Mouse (Mus musculus) Patski (cell line): ENCODE results near the gene Dpf3. TPM values are rescaled to one million over a fixed set of nuclear protein-coding genes. Genes with fewer than 3 reads are reported as not detected.

Experiments used
- ATAC-seq: fragments of 100-300 bp; one replicate; pipeline ENCODE4 v1.8.0; 2021
- CTCF ChIA-PET: fragments of 350-600 bp; sonication (Branson Sonifier 250); formaldehyde crosslinking; loops from one replicate; lab custom pipeline; 2022; ENCODE audit warnings: inconsistent platforms; lab: Charles Lee
- POLR2A ChIA-PET: fragments of 350-600 bp; sonication (Branson Sonifier 250); formaldehyde crosslinking; loops from one replicate; lab custom pipeline; 2022; ENCODE audit warnings: antibody characterized with exemption, inconsistent platforms; lab: Charles Lee
- DNase-seq: peaks from one replicate; pipeline ENCODE4 v3.0.0-alpha.2; 2011; ENCODE audit warnings: low read depth, low spot score
- H3K27me3 ChIP-seq: fragments of 371-371 bp; one replicate; pipeline ENCODE4 v1.5.1; 2021
- CTCF ChIP-seq: fragments of 100-300 bp; IDR thresholded peaks from one replicate; pipeline ENCODE4 v1.5.1; 2021
- in situ Hi-C: fragments of 300-500 bp; cut with MboI; formaldehyde crosslinking; loops from 3 replicates; pipeline ENCODE4 v1.11.1; 2018; ENCODE audit warnings: low pct_unique_long_range_greater_than_20kb, mixed read lengths
- polyA plus RNA-seq: library from polyadenylated mRNA; unstranded; gene quantifications from one replicate; pipeline ENCODE4 v1.2.3, GENCODE M21; 2021

Dpf3 gene
- polyA plus RNA-seq, 1 experiment from 2014 or later = 0.15 TPM

DNA sequence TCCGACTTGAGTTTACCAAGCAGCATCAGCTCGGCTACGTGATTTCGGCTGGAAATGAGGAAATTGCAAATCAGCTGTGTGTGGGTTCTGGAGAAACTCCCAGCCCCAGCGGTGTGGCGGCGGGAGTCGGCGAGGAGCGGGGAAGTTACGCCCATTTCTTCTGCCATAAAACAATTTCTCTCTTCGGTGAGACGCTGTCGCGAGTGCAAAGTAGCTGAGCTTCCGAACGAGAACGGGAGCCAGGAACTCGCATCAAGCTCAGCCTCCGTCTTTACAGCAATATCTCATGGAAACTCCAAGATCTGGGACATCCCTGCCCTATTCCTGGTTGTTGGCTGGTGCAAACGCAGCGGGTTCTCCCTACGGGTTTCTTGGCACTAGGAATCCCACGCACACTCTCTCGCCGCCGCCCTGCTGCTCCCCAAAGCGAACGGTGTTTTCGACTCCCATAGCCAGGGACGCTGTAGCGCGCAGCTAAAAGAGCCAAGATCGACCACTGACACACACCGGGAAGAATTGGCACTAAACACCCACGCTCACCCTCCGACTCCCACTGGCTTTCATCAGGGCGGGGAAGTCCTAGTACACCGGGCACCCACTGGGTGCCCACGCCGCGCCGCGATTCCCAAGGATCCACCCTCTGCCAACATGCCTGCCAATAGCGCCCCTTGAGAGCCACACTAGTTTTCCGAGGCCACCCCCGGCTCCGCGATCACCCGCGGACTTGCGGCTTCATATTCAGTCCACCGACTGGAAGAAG is 1.4 kb downstream of the Dpf3 start:
- TF ChIP-seq CTCF = no peak
- ChIA-PET CTCF (no interaction called here), POLR2A (no interaction called here)
- no peak for DNase-seq
- ATAC-seq = no peak
- H3K27me3 ChIP-seq = peaks cover 35% of the 10 kb centered on the region
- in situ Hi-C loops = no loop called here

DNA sequence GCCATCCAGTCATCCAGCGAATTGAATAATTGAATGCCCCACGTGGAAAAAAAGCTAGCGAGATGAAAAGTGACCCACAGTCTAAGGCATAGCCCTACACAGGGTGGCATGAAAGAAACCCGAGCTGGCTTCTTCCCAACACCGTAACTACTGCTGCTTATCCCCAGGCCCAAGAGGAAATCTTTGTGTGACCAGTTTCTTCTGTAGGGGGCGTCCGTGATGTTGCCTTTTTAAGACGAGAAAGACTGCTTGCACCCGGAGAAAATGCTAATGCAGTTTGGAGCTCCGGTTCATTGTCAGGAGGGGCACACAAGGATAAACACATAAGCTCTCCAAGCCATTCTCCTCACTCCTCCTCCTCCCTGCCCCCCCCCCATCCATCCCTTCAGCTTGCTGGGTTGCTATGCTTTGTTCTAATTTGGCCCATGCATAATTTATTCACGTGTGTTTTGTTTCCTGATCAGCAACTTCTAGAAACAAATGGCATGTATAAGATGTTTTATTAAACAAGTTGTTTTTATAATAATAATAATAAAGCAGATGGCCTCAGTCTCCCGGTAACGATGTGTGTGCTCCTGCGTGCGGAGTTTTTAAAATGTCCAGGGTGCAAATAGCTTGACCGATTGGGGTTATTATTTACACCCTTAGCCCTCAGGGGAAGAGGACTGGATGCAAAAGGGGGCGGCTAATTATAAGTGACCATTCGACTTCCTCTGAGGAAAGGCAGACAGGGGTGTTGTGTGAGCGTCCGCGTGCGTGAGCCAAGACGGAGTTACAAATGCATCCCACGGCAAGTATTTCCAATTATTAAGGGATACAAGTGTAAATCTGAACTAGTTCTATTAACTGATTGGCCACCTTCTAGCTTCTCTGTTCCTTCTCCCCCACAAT is 2.4 kb downstream of the Dpf3 start:
- no peak for DNase-seq
- TF ChIP-seq CTCF = no peak
- ATAC-seq = no peak
- ChIA-PET CTCF (no interaction called here), POLR2A (no interaction called here)
- in situ Hi-C loops = no loop called here
- peaks cover 32% of the 10 kb centered on the region for H3K27me3 ChIP-seq

DNA sequence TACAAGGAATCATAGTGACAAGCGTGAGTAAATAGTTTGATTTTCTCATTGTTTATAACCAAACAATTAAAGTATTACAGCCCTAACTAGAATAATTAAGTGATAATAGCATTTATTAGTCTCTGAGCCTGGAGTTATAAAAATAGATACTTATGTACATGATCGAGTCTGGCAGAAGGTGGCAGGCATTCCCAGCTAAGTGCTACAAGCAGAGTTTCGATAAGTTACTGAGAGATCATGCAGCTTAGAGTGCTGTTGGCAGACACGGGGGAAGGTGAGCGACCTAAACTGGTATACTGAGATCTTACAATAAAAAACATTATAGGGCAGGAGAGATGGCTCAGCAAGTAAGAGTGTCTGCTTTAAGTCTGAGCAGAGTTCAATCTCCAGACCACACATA is 3.9 kb downstream of the Dpf3 start:
- ChIA-PET POLR2A (no interaction called here), CTCF (no interaction called here)
- TF ChIP-seq CTCF = no peak
- peaks cover 26% of the 10 kb centered on the region for H3K27me3 ChIP-seq
- ATAC-seq (no peak), DNase-seq (no peak)
- in situ Hi-C loops = no loop called here

DNA sequence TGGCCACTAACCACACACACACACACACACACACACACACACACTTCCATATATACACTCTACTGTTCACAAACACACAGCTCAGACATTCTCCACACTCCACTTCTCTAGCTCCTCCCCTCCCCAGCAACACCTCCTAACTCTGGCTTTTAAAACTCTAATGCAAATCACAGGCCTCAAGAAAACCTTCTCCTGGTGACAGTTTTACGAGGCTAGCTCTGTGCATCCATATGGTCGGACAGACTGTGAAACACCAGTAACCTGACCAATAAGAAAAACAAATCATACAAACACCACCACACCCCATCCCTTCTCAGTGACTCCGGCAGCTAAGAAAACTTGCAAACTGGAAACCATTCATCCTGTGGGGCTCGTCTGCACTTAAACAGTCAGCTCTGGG is 6.1 kb downstream of the Dpf3 start:
- ChIA-PET CTCF (no interaction called here), POLR2A (no interaction called here)
- TF ChIP-seq CTCF = no peak
- in situ Hi-C loops = no loop called here
- ATAC-seq (no peak), DNase-seq (no peak)
- H3K27me3 ChIP-seq = peaks cover 26% of the 10 kb centered on the region

DNA sequence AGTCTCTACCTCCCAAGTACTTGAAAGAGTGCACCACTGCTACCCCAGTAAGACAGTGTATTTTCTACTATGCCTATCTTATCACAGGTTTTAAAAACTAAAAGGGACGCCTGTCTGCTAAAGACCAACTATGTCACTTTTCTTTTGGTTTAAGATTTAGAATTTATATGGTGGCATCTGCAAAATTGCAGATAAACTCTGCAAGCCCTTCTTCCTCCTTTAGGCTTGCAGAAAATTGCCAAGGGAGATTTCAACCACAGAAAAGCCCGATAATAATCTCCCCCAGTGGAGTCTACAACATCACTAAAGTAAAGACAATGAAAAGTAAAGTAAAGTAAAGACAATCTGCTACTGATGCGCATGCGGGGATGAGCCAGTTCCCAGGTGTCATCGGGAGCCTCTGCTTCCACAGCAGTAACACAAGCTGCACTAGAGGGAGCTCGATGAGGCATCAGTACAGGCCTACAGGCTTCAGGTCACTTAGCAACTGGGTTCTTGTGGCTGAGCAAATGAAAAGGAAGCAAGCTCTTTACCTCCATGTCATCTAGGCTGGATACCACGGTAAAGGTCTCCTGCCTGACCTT is 7.6 kb downstream of the Dpf3 start:
- POLR2A ChIA-PET = interaction anchor here (0.6 kb wide), 1 partner anchor 358 kb away, joined by 3 read pairs; no protein-coding TSS in a partner anchor

DNA sequence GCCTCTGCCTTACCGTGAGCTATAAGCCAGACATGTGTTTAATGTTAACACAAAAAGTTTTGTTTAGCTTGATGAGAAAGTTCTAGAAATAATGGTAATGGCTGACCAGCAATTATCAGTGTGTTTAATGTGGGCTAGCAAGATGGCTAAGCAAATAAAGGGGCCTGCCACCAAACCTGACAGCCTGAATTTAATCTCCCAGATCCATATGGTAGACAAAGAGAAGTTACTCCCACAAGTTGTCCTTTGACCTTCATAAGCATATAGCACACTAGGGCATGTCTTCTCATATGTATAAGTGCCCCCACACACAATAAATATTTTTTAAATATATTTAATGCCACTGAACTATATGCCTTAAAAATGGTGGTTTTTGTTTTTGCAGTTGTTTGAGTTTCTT is 8.4 kb downstream of the Dpf3 start:
- in situ Hi-C loops = no loop called here
- peaks cover 20% of the 10 kb centered on the region for H3K27me3 ChIP-seq
- no peak for TF ChIP-seq CTCF
- ATAC-seq = no peak
- ChIA-PET CTCF (interaction anchor here (1.7 kb wide), 1 partner anchor 12 kb away, joined by 4 read pairs; no protein-coding TSS in a partner anchor), POLR2A (no interaction called here)
- DNase-seq = no peak

More for the DNA sequence above, 7.6 kb downstream of the Dpf3 start:
- in situ Hi-C loops = no loop called here
- H3K27me3 ChIP-seq = peaks cover 24% of the 10 kb centered on the region
- CTCF ChIA-PET = no interaction called here
- DNase-seq (no peak), ATAC-seq (no peak)
- TF ChIP-seq CTCF = no peak

DNA sequence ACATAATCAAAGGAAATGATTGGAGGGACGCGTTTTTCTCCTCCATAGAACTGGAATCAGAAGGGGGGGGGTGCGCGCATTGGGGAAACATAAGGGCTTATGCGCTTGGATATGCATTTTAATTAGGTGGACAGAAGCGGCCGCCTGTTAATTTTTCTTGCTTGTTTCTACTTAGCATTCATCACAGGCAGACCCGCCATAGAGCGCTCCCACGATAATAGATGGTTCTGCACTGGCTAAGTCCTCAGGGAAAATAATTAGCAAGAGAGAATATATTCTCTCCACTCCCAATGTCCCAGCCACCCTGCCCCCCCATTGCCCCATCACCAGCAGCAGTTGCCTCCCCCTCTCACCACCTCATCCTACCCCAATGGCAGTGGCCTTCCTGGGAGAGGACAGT is 11.2 kb downstream of the Dpf3 start:
- no peak for TF ChIP-seq CTCF
- ChIA-PET CTCF (no interaction called here), POLR2A (no interaction called here)
- DNase-seq (no peak), ATAC-seq (no peak)
- peaks cover 36% of the 10 kb centered on the region for H3K27me3 ChIP-seq
- in situ Hi-C loops = no loop called here

DNA sequence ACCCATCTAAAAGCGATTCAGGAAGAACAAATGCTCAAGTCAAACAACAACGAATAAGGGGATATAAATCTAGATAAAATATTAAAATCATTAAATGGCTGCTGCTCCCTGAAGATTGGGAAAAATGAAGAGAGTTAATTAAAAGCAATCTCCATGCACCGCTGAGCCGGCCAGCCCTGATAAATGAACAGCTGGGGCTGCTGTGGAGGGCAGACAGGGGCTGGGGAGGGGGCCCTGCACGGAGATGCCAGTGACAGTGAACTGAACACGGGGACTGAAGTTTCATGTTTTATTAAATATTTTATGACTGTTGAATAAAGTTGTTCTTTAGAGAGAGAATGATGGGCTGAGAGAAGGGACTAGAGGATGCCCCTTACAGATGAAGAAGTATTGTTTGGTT is 12.1 kb downstream of the Dpf3 start:
- ATAC-seq (no peak), DNase-seq (no peak)
- ChIA-PET POLR2A (no interaction called here), CTCF (no interaction called here)
- H3K27me3 ChIP-seq = peaks cover 39% of the 10 kb centered on the region
- in situ Hi-C loops = no loop called here
- TF ChIP-seq CTCF = no peak

DNA sequence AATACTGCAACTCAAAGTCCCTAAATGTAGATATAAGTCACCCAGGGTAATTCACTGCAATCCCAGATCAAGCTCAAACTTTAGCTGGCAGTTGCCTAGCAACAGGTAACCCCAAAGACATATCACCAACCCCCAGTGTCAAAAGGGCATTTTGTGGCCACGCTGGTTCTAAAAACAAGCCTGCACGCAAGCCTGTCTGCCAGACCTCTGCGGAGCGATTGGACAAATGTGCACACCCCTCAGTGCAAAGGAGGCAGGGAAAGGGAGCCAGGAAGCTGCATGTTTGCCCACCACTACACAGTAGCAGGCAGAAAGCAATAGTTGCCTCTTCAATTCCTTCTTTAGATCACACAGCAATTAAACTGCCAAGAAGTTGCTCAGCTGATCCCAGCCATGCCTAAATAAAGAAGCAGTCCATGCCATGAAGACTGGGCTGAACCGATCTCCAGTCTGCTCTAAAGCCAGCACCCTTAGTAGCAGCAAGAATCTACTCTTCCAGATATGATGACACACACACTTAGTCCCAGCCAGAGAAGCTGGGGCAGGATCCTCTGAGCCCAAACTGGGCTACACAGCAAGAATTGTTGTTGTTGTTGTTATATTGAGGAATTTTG is 13.4 kb downstream of the Dpf3 start:
- DNase-seq (no peak), ATAC-seq (no peak)
- POLR2A ChIA-PET = no interaction called here
- TF ChIP-seq CTCF = no peak
- in situ Hi-C loops = no loop called here
- H3K27me3 ChIP-seq = peaks cover 39% of the 10 kb centered on the region
- CTCF ChIA-PET = no interaction called here

DNA sequence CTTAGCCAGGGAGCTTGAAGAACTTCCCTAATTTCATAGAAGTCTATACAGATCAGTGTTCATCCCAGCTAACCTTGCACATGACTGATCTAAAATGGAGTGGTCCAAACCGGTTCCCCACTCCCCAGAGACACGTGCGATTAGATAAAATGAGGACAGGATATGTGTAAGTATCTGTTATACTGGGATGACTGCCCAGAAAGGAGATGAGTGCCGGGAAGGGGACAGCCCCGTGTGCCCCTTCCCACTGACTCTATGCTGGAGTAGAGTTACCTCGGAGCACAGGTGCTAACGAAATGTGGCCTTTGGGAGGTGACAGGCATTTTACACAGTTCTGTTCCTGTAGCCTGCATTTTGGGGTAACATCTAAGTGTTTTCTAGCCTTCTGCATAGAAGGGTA is 15.8 kb downstream of the Dpf3 start:
- ChIA-PET CTCF (no interaction called here), POLR2A (no interaction called here)
- DNase-seq = no peak
- in situ Hi-C loops = no loop called here
- ATAC-seq = no peak
- peaks cover 43% of the 10 kb centered on the region for H3K27me3 ChIP-seq
- TF ChIP-seq CTCF = no peak
